Mouse (Mus musculus): ENCODE measurements around the gene Svs5. TPM values are rescaled to one million over a fixed set of nuclear protein-coding genes. Genes with fewer than 3 reads are reported as not detected.

The Svs5 gene
- total RNA-seq, 2 experiments from 2014 or later: not detected

- no peak for DNase-seq (ENCODE audit: extremely low spot score in 1 of 2, low spot score in 2 of 2)
- intact Hi-C loops (cut with DNase I): no loop called here
Measured at GRCm38 (mm10) chr2:164372408-164373053, 40.0 kb downstream of the Svs5 start.

GRCm38 (mm10) chr2:164373187-164373586 is 40.6 kb downstream of the Svs5 start:
- DNase-seq (ENCODE audit: extremely low spot score in 1 of 2, low spot score in 2 of 2): no peak
- intact Hi-C loops (cut with DNase I): no loop called here

- intact Hi-C loops (cut with DNase I): no loop called here
- no peak for DNase-seq (ENCODE audit: extremely low spot score in 1 of 2, low spot score in 2 of 2)
Measured at GRCm38 (mm10) chr2:164377478-164378426, 45.2 kb downstream of the Svs5 start.

GRCm38 (mm10) chr2:164381726-164382125 is 49.2 kb downstream of the Svs5 start:
- intact Hi-C loops (cut with DNase I): no loop called here
- DNase-seq (ENCODE audit: extremely low spot score in 1 of 2, low spot score in 2 of 2): no peak

GRCm38 (mm10) chr2:164382971-164383370 is 50.4 kb downstream of the Svs5 start:
- DNase-seq (ENCODE audit: extremely low spot score in 1 of 2, low spot score in 2 of 2): no peak
- intact Hi-C loops (cut with DNase I): no loop called here

Small RNA genes lying within 50 kb of the gene (microRNA-seq; reads per million reads assigned to microRNA genes)
- not detected for gene Mir7678

Other genes starting within 250 kb of the Svs5 start
- gene Kcns1, start 161.6 kb upstream of the Svs5 start, total RNA-seq (2021): 10 to 100 TPM; 10.6 to 11.1 TPM
- gene Wfdc5, start 150.0 kb upstream of the Svs5 start, total RNA-seq (2021): not detected
- gene Wfdc12, start 142.1 kb upstream of the Svs5 start, total RNA-seq (2021): not detected
- not detected for gene Wfdc15a, start 132.6 kb upstream of the Svs5 start, total RNA-seq (2021)
- not detected for gene Wfdc15b, start 111.1 kb upstream of the Svs5 start, total RNA-seq (2021)
- not detected for gene Svs2, start 94.3 kb upstream of the Svs5 start, total RNA-seq (2021)
- not detected for gene Svs3b, start 76.1 kb upstream of the Svs5 start, total RNA-seq (2021)
- gene Svs4, start 54.3 kb upstream of the Svs5 start, total RNA-seq (2021): not detected
- gene Svs3a, start 43.5 kb upstream of the Svs5 start, total RNA-seq (2021): not detected
- not detected for gene Svs6, start 16.0 kb upstream of the Svs5 start, total RNA-seq (2021)
- gene Slpi, start 56.4 kb downstream of the Svs5 start, total RNA-seq (2021): under 1 TPM; 0.62 to 0.93 TPM
- under 1 TPM; 0.41 to 0.79 TPM for gene Rbpjl, start 70.4 kb downstream of the Svs5 start, total RNA-seq (2021)
- gene Matn4, start 72.4 kb downstream of the Svs5 start, total RNA-seq (2021): 10 to 100 TPM; 13.0 to 14.9 TPM
- 10 to 100 TPM; 35.9 to 56.8 TPM for gene Sdc4, start 111.1 kb downstream of the Svs5 start, total RNA-seq (2021)
- 10 to 100 TPM; 40.9 to 41.8 TPM for gene Sys1, start 124.2 kb downstream of the Svs5 start, total RNA-seq (2021)
- gene Gm20458, start 128.2 kb downstream of the Svs5 start, total RNA-seq (2021): 1 to 10 TPM; 2.2 to 6.0 TPM
- gene Trp53tg5, start 141.0 kb downstream of the Svs5 start, total RNA-seq (2021): not detected
- gene Dbndd2, start 153.4 kb downstream of the Svs5 start, total RNA-seq (2021): 10 to 100 TPM; 75.5 to 77.3 TPM
- gene Pigt, start 164.8 kb downstream of the Svs5 start, total RNA-seq (2021): 100 to 1,000 TPM; 119 to 124 TPM
- under 1 TPM in 1 of 2 experiments, not detected in 1; 0.84 TPM for gene Wfdc2, start 229.7 kb downstream of the Svs5 start, total RNA-seq (2021)
- not detected for gene Spint3, start 240.7 kb downstream of the Svs5 start, total RNA-seq (2021)

Measured in left cerebral cortex, postnatal 10 days (tissue).